Mouse (Mus musculus): Measurements from ENCODE around the gene Rpl3l. TPM values are rescaled to one million over a fixed set of nuclear protein-coding genes. Genes with fewer than 3 reads are reported as not detected.

The Rpl3l gene
- polyA plus RNA-seq, 1 experiment from 2014 or later: not detected

DNA sequence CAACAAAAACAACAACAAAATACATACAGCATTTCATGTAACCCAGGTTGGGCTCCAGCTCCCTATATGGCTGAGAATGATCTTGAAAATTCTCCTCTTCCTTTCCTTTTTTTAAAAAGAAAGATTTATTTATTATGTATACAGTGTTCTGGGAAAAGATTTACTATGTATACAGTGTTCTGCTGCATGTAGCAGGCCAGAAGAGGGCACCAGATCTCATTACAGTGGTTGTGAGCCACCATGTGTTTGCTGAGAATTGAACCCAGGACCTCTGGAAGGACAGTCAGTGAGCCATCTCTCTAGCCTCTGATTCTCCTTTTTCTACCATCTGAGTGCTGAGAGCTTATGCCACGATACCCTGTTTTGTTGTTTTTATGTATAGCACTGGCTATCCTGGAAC lies 6.9 kb downstream of the Rpl3l start:
- no peaks in the 10 kb centered on the region for H3K9me3 ChIP-seq (replicated peaks; ENCODE audit: control insufficient read depth, low read length, poor library complexity, severe bottlenecking)
- no peaks in the 10 kb centered on the region for H3K27me3 ChIP-seq (ENCODE audit: control insufficient read depth, insufficient read depth, low read depth, low read length)
- ATAC-seq: no peak
- no peak overlapping the region for H3K27ac ChIP-seq (ENCODE audit: low read length)
- WGBS: 90% methylated on average over 1 of the region's 1 CpGs
- H3K4me2 ChIP-seq (ENCODE audit: low read length): no peak overlapping the region
- H3K36me3 ChIP-seq (ENCODE audit: control insufficient read depth, insufficient read depth, low read length): no peaks in the 10 kb centered on the region
- no peak overlapping the region for H3K4me3 ChIP-seq (ENCODE audit: low read depth, low read length)
- peaks cover 9% of the 10 kb centered on the region; the same call in 1 of the 2 replicates for H3K4me1 ChIP-seq (ENCODE audit: control insufficient read depth, insufficient read depth, low read length)
- no peak overlapping the region for H3K9ac ChIP-seq (ENCODE audit: low read depth, low read length)

DNA sequence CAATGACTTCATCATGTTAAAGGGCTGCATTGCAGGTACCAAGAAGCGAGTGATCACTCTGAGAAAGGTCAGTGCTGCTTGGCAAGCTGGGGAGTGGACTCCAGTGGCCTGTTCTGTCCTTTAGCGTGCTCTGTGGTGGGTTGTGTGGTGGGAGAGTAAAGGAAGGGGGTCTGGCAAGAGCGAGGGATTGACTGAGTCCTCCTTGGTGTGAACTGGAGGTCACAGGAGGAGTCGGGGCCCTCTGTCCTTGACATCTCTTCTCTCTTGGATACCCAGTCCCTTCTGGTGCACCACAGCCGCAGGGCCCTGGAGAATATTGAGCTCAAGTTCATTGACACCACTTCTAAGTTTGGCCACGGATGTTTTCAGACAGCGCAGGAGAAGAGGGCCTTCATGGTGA lies 7.8 kb downstream of the Rpl3l start:
- 87% methylated on average over 7 of the region's 7 CpGs for WGBS
- no peak overlapping the region for H3K27ac ChIP-seq (ENCODE audit: low read length)
- no peaks in the 10 kb centered on the region for H3K36me3 ChIP-seq (ENCODE audit: control insufficient read depth, insufficient read depth, low read length)
- no peak overlapping the region for H3K4me3 ChIP-seq (ENCODE audit: low read depth, low read length)
- H3K4me2 ChIP-seq (ENCODE audit: low read length): peak overlapping the region; percentile 94; the same call in 1 of the 2 replicates
- H3K9me3 ChIP-seq (replicated peaks; ENCODE audit: control insufficient read depth, low read length, poor library complexity, severe bottlenecking): no peaks in the 10 kb centered on the region
- H3K4me1 ChIP-seq (ENCODE audit: control insufficient read depth, insufficient read depth, low read length): peaks cover 9% of the 10 kb centered on the region; the same call in 1 of the 2 replicates
- ATAC-seq: no peak
- H3K27me3 ChIP-seq (ENCODE audit: control insufficient read depth, insufficient read depth, low read depth, low read length): no peaks in the 10 kb centered on the region
- H3K9ac ChIP-seq (ENCODE audit: low read depth, low read length): no peak overlapping the region

DNA sequence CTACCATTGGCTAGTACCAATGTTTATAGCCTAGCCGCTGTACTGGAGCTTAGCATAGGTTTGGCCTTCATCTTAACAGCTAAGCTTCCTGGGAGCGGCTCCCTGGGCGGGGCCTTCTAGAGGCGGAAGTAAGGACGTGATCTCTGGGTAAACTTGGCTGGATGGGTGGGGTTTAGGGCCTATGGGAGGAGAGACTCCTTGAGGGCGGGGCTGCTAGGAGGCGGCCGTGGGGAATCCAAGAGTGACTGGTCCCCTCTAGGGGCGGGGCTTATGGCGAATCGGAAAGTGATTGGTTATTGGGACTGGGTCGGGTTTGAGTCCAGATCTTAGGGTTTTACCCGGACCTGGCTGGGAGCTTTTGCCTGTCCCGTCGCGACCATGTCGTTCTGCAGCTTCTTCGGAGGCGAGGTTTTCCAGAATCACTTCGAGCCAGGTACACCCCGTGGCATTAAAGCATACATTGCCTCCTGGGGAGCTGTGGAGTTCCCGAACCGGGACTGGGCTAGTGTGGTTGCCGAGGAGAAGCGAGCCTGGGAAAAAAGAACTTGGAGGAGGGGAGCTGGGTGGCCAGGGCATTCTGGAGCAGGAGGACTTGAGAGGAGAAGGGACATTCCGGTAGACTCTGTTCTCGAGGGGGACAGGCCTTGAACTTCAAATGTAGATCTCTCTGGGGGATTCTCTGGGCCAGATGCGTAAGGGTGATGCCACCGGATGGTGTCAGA lies 8.9 kb downstream of the Rpl3l start, which contains the start of gene Msrb1:
Gene Msrb1 (plus strand): TSS at position 313 of the 722 bp plus-strand sequence.
- no peaks in the 10 kb centered on the region for H3K9me3 ChIP-seq (replicated peaks; ENCODE audit: control insufficient read depth, low read length, poor library complexity, severe bottlenecking)
- H3K9ac ChIP-seq (ENCODE audit: low read depth, low read length): peak within 1 kb of the TSS; percentile 57
- ATAC-seq: peak; percentile 93
- peak within 1 kb of the TSS; percentile 60 for H3K4me3 ChIP-seq (ENCODE audit: low read depth, low read length)
- no peaks in the 10 kb centered on the region for H3K27me3 ChIP-seq (ENCODE audit: control insufficient read depth, insufficient read depth, low read depth, low read length)
- H3K4me1 ChIP-seq (ENCODE audit: control insufficient read depth, insufficient read depth, low read length): peaks cover 9% of the 10 kb centered on the region; the same call in 1 of the 2 replicates
- under 1% methylated on average over 29 of the region's 29 CpGs for WGBS
- no peaks in the 10 kb centered on the region for H3K36me3 ChIP-seq (ENCODE audit: control insufficient read depth, insufficient read depth, low read length)
- peak within 1 kb of the TSS; percentile 35 for H3K27ac ChIP-seq (ENCODE audit: low read length)
- H3K4me2 ChIP-seq (ENCODE audit: low read length): peak within 1 kb of the TSS; percentile 94

DNA sequence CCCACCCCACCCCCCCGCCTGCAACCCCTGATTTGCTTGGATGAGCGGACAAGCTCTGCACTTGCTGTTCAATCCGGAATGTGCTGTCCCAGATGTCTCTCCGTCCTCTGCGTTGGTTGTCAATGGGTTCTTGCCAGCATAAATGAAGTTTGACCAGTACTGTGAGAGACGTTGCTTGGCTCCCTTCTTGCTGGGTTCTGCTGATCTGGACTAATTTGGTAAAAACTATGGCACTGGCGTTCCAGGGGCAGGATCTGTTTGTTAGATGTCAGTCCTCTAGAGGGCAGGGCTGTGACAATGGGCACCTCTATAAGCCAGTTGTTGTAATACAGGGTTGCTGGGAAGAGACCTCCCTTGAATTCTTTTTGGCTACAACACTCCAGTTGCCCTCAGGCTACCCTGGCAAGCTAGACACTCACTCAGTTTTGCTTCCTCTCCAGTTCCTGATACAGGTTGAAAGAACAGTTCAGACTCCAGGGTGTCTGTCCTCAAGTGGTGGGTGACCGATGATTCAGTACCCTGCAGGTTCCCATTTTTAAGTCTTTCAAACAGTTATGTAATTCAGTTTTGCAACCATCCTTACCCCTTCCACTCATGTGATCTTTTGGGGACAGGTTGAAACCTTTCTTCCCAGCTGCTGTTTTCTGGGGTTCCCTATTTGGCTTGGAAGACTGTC lies 9.7 kb downstream of the Rpl3l start:
- Histone ChIP-seq H3K4me3 (ENCODE audit: low read depth, low read length) (peak overlapping the region; percentile 60), H3K27me3 (ENCODE audit: control insufficient read depth, insufficient read depth, low read depth, low read length) (no peaks in the 10 kb centered on the region), H3K9me3 (replicated peaks; ENCODE audit: control insufficient read depth, low read length, poor library complexity, severe bottlenecking) (no peaks in the 10 kb centered on the region), H3K4me1 (ENCODE audit: control insufficient read depth, insufficient read depth, low read length) (peaks cover 9% of the 10 kb centered on the region; the same call in 1 of the 2 replicates), H3K9ac (ENCODE audit: low read depth, low read length) (no peak overlapping the region; the same call in 1 of the 2 replicates), H3K27ac (ENCODE audit: low read length) (no peak overlapping the region), H3K36me3 (ENCODE audit: control insufficient read depth, insufficient read depth, low read length) (no peaks in the 10 kb centered on the region; the same call in none of the 2 replicates), H3K4me2 (ENCODE audit: low read length) (peak overlapping the region; percentile 94)
- WGBS: 26% methylated on average over 8 of the region's 8 CpGs
- 0 out of 2 replicates have a peak, but pooled peaks have one; percentile 20 for ATAC-seq

DNA sequence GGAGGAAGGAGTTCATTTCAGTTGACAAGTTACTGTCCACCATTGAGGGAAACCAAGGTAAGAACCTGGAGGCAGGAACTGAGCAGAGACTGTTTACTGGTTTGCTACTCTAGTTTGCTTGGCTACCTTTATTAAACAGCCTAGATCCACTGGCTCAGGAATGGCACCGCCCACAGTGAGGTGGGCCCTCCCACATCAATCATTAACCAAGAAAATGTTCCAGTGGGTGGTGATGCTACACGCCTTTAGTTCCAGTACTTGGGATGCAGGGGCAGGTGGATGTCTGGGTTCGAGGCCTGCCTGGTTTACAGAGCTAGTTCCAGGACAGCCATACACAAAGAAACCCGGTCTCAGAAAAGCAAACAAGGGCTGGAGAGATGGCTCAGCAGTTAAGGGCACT lies 10.6 kb downstream of the Rpl3l start:
- Histone ChIP-seq H3K4me1 (ENCODE audit: control insufficient read depth, insufficient read depth, low read length) (peaks cover 9% of the 10 kb centered on the region; the same call in 1 of the 2 replicates), H3K9ac (ENCODE audit: low read depth, low read length) (no peak overlapping the region), H3K27ac (ENCODE audit: low read length) (no peak overlapping the region), H3K4me3 (ENCODE audit: low read depth, low read length) (no peak overlapping the region), H3K9me3 (replicated peaks; ENCODE audit: control insufficient read depth, low read length, poor library complexity, severe bottlenecking) (no peaks in the 10 kb centered on the region), H3K27me3 (ENCODE audit: control insufficient read depth, insufficient read depth, low read depth, low read length) (no peaks in the 10 kb centered on the region), H3K36me3 (ENCODE audit: control insufficient read depth, insufficient read depth, low read length) (no peaks in the 10 kb centered on the region; the same call in none of the 2 replicates), H3K4me2 (ENCODE audit: low read length) (no peak overlapping the region)
- ATAC-seq: no peak
- 83% methylated on average over 4 of the region's 4 CpGs for WGBS

DNA sequence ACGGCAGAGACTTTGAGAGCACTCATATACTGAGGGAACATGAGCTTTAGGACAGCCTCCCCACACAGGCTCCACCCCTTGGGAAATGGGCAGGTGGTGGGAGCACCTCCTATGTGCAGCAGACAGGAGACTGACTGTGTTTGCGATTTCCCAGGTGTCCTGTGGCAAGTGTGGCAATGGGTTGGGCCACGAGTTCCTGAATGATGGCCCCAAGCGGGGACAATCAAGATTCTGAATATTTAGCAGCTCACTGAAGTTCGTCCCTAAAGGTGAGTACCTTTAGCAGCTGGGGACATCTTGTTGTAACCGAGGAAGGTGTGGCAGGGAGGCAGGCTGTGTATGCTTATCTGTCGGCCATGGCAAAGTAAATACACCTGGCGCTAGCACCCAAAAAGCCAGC lies 12.3 kb downstream of the Rpl3l start:
- ATAC-seq: no peak
- no peak overlapping the region for H3K4me3 ChIP-seq (ENCODE audit: low read depth, low read length)
- H3K9me3 ChIP-seq (replicated peaks; ENCODE audit: control insufficient read depth, low read length, poor library complexity, severe bottlenecking): no peaks in the 10 kb centered on the region
- no peaks in the 10 kb centered on the region; the same call in none of the 2 replicates for H3K36me3 ChIP-seq (ENCODE audit: control insufficient read depth, insufficient read depth, low read length)
- H3K4me1 ChIP-seq (ENCODE audit: control insufficient read depth, insufficient read depth, low read length): peaks cover 9% of the 10 kb centered on the region; the same call in 1 of the 2 replicates
- 86% methylated on average over 8 of the region's 8 CpGs for WGBS
- no peak overlapping the region for H3K4me2 ChIP-seq (ENCODE audit: low read length)
- H3K27ac ChIP-seq (ENCODE audit: low read length): no peak overlapping the region
- no peak overlapping the region for H3K9ac ChIP-seq (ENCODE audit: low read depth, low read length)
- no peaks in the 10 kb centered on the region for H3K27me3 ChIP-seq (ENCODE audit: control insufficient read depth, insufficient read depth, low read depth, low read length)

DNA sequence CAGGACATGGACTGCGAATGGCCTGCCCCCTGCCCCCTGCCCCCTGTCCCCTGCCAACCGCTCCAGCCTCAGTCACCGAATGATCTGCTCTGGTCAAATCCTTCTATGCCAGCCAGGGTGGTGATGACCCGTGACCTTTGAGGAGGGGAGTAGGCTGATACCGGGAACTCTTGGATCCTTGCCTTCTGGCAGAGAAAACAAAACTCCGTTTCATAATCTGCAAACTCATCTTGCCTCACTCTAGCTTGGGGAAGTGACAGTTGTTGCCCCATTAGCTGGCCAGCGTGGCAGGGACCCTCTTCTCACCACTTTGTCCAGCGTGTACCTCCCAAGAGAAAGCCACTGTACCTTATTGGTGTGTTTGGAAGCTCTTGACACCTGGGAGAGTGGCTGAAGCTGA lies 14.7 kb downstream of the Rpl3l start:
- Histone ChIP-seq H3K9me3 (replicated peaks; ENCODE audit: control insufficient read depth, low read length, poor library complexity, severe bottlenecking) (no peaks in the 10 kb centered on the region), H3K4me3 (ENCODE audit: low read depth, low read length) (no peak overlapping the region), H3K27me3 (ENCODE audit: control insufficient read depth, insufficient read depth, low read depth, low read length) (no peaks in the 10 kb centered on the region), H3K4me2 (ENCODE audit: low read length) (no peak overlapping the region), H3K9ac (ENCODE audit: low read depth, low read length) (no peak overlapping the region), H3K27ac (ENCODE audit: low read length) (no peak overlapping the region), H3K4me1 (ENCODE audit: control insufficient read depth, insufficient read depth, low read length) (no peaks in the 10 kb centered on the region), H3K36me3 (ENCODE audit: control insufficient read depth, insufficient read depth, low read length) (no peaks in the 10 kb centered on the region; the same call in none of the 2 replicates)
- no peak for ATAC-seq
- 89% methylated on average over 8 of the region's 8 CpGs for WGBS

DNA sequence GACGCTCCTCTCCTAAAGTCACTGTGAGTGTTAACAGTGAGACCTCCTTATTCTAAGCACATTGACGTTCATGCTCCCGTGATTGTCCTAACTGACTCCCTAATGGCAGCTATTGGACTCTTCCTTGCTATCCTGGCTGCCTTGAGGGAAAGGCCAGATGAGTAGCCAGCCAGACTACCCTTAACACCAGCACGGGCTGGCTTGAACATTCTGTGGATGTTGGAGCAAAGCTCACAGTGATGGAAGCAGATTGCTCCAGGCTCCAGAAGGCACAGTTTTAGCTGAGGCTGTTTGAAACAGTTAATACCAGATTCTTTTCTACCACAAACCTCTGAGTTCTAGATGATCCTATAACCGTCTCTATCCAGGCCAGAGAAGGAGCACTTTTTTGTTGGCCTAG lies 16.3 kb downstream of the Rpl3l start:
- no peaks in the 10 kb centered on the region for H3K9me3 ChIP-seq (replicated peaks; ENCODE audit: control insufficient read depth, low read length, poor library complexity, severe bottlenecking)
- ATAC-seq: no peak
- WGBS: 73% methylated on average over 5 of the region's 5 CpGs

DNA sequence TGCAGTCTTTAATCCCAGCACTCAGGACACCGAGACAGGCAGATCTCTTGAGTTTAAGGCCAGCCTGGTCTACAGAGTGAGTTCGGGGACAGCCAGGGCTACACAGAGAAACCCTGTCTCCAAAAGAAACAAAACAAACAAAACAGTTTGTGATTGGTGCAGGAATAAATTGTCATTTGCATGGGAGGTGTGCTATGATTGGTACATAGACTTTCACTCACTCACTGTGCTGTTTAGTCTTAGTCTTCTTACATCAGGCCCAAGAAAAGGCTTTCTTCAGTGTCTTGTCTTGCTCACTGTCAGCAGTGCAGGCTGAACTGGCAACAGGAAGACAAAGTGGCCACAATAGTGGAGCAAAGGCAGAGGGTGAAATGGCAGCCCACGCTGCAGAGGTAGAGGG lies 16.8 kb downstream of the Rpl3l start:
- Histone ChIP-seq H3K27me3 (ENCODE audit: control insufficient read depth, insufficient read depth, low read depth, low read length) (peaks cover 2% of the 10 kb centered on the region; the same call in 1 of the 2 replicates), H3K4me2 (ENCODE audit: low read length) (no peak overlapping the region), H3K4me1 (ENCODE audit: control insufficient read depth, insufficient read depth, low read length) (no peaks in the 10 kb centered on the region), H3K36me3 (ENCODE audit: control insufficient read depth, insufficient read depth, low read length) (no peaks in the 10 kb centered on the region; the same call in none of the 2 replicates), H3K27ac (ENCODE audit: low read length) (no peak overlapping the region), H3K9ac (ENCODE audit: low read depth, low read length) (no peak overlapping the region), H3K9me3 (replicated peaks; ENCODE audit: control insufficient read depth, low read length, poor library complexity, severe bottlenecking) (no peaks in the 10 kb centered on the region), H3K4me3 (ENCODE audit: low read depth, low read length) (no peak overlapping the region)
- WGBS: 69% methylated on average over 3 of the region's 3 CpGs
- ATAC-seq: no peak

More for the DNA sequence above, 16.3 kb downstream of the Rpl3l start:
- no peak overlapping the region for H3K9ac ChIP-seq (ENCODE audit: low read depth, low read length)
- H3K4me2 ChIP-seq (ENCODE audit: low read length): no peak overlapping the region
- no peaks in the 10 kb centered on the region for H3K4me1 ChIP-seq (ENCODE audit: control insufficient read depth, insufficient read depth, low read length)
- no peak overlapping the region for H3K27ac ChIP-seq (ENCODE audit: low read length)
- no peaks in the 10 kb centered on the region for H3K27me3 ChIP-seq (ENCODE audit: control insufficient read depth, insufficient read depth, low read depth, low read length)
- H3K36me3 ChIP-seq (ENCODE audit: control insufficient read depth, insufficient read depth, low read length): no peaks in the 10 kb centered on the region; the same call in none of the 2 replicates
- H3K4me3 ChIP-seq (ENCODE audit: low read depth, low read length): no peak overlapping the region
